Mouse (Mus musculus) thymus, adult 2 months (tissue): ENCODE measurements around the gene Klk1b3.

ENCODE experiments used
- CTCF ChIP-seq: fragments of 200-500 bp; IDR thresholded peaks from 2 replicates; pipeline ENCODE4 v1.5.1; 2012; ENCODE audit warnings: mild to moderate bottlenecking, control low read depth, low read length, moderate library complexity, borderline replicate concordance; ENCODE audit not compliant: control insufficient read depth, poor library complexity, insufficient read depth; ENCODE audit errors: extremely low read depth
- POLR2A ChIP-seq: fragments of 200-500 bp; IDR thresholded peaks from 2 replicates; pipeline ENCODE4 v1.6.1; 2012; ENCODE audit warnings: mild to moderate bottlenecking, low read length, control low read depth, moderate library complexity; ENCODE audit not compliant: control insufficient read depth, poor library complexity, insufficient read depth; ENCODE audit errors: extremely low read depth

- TF ChIP-seq CTCF (no peak), POLR2A (no peak)
Measured at GRCm38 (mm10) chr7:44215645-44216044, 17.7 kb downstream of the Klk1b3 start, which contains the start of gene Klk1b5.
